Mouse (Mus musculus): ENCODE measurements at regions not wholly inside any gene's neighbourhood (a gene's known extent, or its start where the extent isn't known, plus 50 kb on each side); places are given as distances from the start of the nearest gene placed in this dataset.
"Not testable (repeated sequence)": the region's sequence is repeated elsewhere in the genome, so short reads cannot be mapped to it uniquely, and the experiment has no call there.

- H3K4me2 ChIP-seq: no peak overlapping the region
- H3K27ac ChIP-seq (replicated peaks): peak overlapping the region; percentile 49; the same call in 1 of the 2 replicates
These were observed 59.9 kb upstream of the Bend4 start for GRCm38 (mm10) chr5:67487965-67488409.

GRCm38 (mm10) chr5:67490709-67491108 is 62.6 kb upstream of the Bend4 start:
- not testable (repeated sequence) for H3K4me3 ChIP-seq; H3K27ac ChIP-seq (replicated peaks); H3K4me2 ChIP-seq; H3K9me3 ChIP-seq; H3K9ac ChIP-seq; H3K27me3 ChIP-seq; ATAC-seq (ENCODE audit: low read depth); H3K36me3 ChIP-seq
- H3K4me1 ChIP-seq (replicated peaks): peaks cover 14% of the 10 kb centered on the region

More at GRCm38 (mm10) chr5:67487965-67488409, 59.9 kb upstream of the Bend4 start:
- H3K9me3 ChIP-seq: no peaks in the 10 kb centered on the region
- H3K4me3 ChIP-seq: no peak overlapping the region
- H3K27me3 ChIP-seq: no peaks in the 10 kb centered on the region
- no peaks in the 10 kb centered on the region for H3K36me3 ChIP-seq
- H3K9ac ChIP-seq: peak overlapping the region; percentile 17; the same call in 1 of the 2 replicates
- ATAC-seq (ENCODE audit: low read depth): no peak
- peaks cover 13% of the 10 kb centered on the region for H3K4me1 ChIP-seq (replicated peaks)
- WGBS: 25% methylated on average over 11 of the region's 11 CpGs

GRCm38 (mm10) chr5:67492893-67493302 is 64.8 kb upstream of the Bend4 start:
- no peak overlapping the region for H3K9ac ChIP-seq
- H3K4me2 ChIP-seq: no peak overlapping the region
- H3K4me1 ChIP-seq (replicated peaks): peaks cover 10% of the 10 kb centered on the region
- no peaks in the 10 kb centered on the region for H3K36me3 ChIP-seq
- ATAC-seq (ENCODE audit: low read depth): peak; percentile 36; the same call in 1 of the 2 replicates
- H3K27ac ChIP-seq (replicated peaks): no peak overlapping the region
- no peak overlapping the region for H3K4me3 ChIP-seq
- H3K27me3 ChIP-seq: no peaks in the 10 kb centered on the region
- WGBS: 24% methylated on average over 9 of the region's 9 CpGs
- H3K9me3 ChIP-seq: no peaks in the 10 kb centered on the region

GRCm38 (mm10) chr5:67496710-67497109 is 68.6 kb upstream of the Bend4 start:
- Histone ChIP-seq H3K9me3 (no peaks in the 10 kb centered on the region), H3K4me3 (no peak overlapping the region), H3K27me3 (no peaks in the 10 kb centered on the region), H3K9ac (no peak overlapping the region), H3K4me1 (replicated peaks) (peaks cover 5% of the 10 kb centered on the region), H3K36me3 (no peaks in the 10 kb centered on the region), H3K4me2 (no peak overlapping the region), H3K27ac (replicated peaks) (no peak overlapping the region)
- ATAC-seq (ENCODE audit: low read depth): no peak
- WGBS: 82% methylated on average over 7 of the region's 7 CpGs

- Histone ChIP-seq H3K27me3 (no peaks in the 10 kb centered on the region), H3K4me3 (no peak overlapping the region), H3K4me1 (replicated peaks) (no peaks in the 10 kb centered on the region), H3K9ac (no peak overlapping the region), H3K36me3 (no peaks in the 10 kb centered on the region), H3K4me2 (no peak overlapping the region), H3K27ac (replicated peaks) (no peak overlapping the region), H3K9me3 (no peaks in the 10 kb centered on the region)
- 90% methylated on average over 5 of the region's 5 CpGs for WGBS
- ATAC-seq (ENCODE audit: low read depth): no peak
These were observed 87.4 kb upstream of the Shisa3 start for GRCm38 (mm10) chr5:67520251-67520650.

GRCm38 (mm10) chr5:67521423-67521912 is 86.2 kb upstream of the Shisa3 start:
- no peaks in the 10 kb centered on the region for H3K4me1 ChIP-seq (replicated peaks)
- no peaks in the 10 kb centered on the region for H3K36me3 ChIP-seq
- H3K4me2 ChIP-seq: no peak overlapping the region
- no peak overlapping the region for H3K4me3 ChIP-seq
- 80% methylated on average over 3 of the region's 3 CpGs for WGBS
- no peaks in the 10 kb centered on the region for H3K9me3 ChIP-seq
- H3K27ac ChIP-seq (replicated peaks): no peak overlapping the region
- no peak for ATAC-seq (ENCODE audit: low read depth)
- no peaks in the 10 kb centered on the region for H3K27me3 ChIP-seq
- H3K9ac ChIP-seq: no peak overlapping the region

GRCm38 (mm10) chr5:67530149-67530548 is 77.5 kb upstream of the Shisa3 start:
- Histone ChIP-seq H3K4me3 (no peak overlapping the region), H3K4me1 (replicated peaks) (peaks cover 7% of the 10 kb centered on the region), H3K9ac (no peak overlapping the region), H3K9me3 (no peaks in the 10 kb centered on the region), H3K27me3 (peaks cover 8% of the 10 kb centered on the region; the same call in 1 of the 2 replicates), H3K36me3 (no peaks in the 10 kb centered on the region), H3K27ac (replicated peaks) (no peak overlapping the region), H3K4me2 (no peak overlapping the region)
- 55% methylated on average over 5 of the region's 5 CpGs for WGBS
- no peak for ATAC-seq (ENCODE audit: low read depth)

GRCm38 (mm10) chr5:67530957-67531356 is 76.7 kb upstream of the Shisa3 start:
- 42% methylated on average over 8 of the region's 8 CpGs for WGBS
- H3K36me3 ChIP-seq: no peaks in the 10 kb centered on the region
- H3K4me2 ChIP-seq: no peak overlapping the region
- no peak overlapping the region for H3K9ac ChIP-seq
- no peaks in the 10 kb centered on the region for H3K9me3 ChIP-seq
- no peak overlapping the region for H3K4me3 ChIP-seq
- no peak for ATAC-seq (ENCODE audit: low read depth)
- H3K27me3 ChIP-seq: peaks cover 10% of the 10 kb centered on the region; the same call in 1 of the 2 replicates
- H3K27ac ChIP-seq (replicated peaks): no peak overlapping the region
- H3K4me1 ChIP-seq (replicated peaks): peaks cover 7% of the 10 kb centered on the region

GRCm38 (mm10) chr5:67532351-67532750 is 75.3 kb upstream of the Shisa3 start:
- H3K4me2 ChIP-seq: peak overlapping the region; percentile 43
- H3K36me3 ChIP-seq: no peaks in the 10 kb centered on the region
- peak; percentile 78 for ATAC-seq (ENCODE audit: low read depth)
- peak overlapping the region; percentile 42; the same call in 1 of the 2 replicates for H3K9ac ChIP-seq
- peaks cover 10% of the 10 kb centered on the region; the same call in 1 of the 2 replicates for H3K27me3 ChIP-seq
- H3K27ac ChIP-seq (replicated peaks): no peak overlapping the region
- WGBS: 4% methylated on average over 12 of the region's 12 CpGs
- H3K9me3 ChIP-seq: no peaks in the 10 kb centered on the region
- peak overlapping the region; percentile 6; the same call in 1 of the 2 replicates for H3K4me3 ChIP-seq
- peaks cover 7% of the 10 kb centered on the region for H3K4me1 ChIP-seq (replicated peaks)

- peak; percentile 15; the same call in 1 of the 2 replicates for ATAC-seq (ENCODE audit: low read depth)
- Histone ChIP-seq H3K9me3 (no peaks in the 10 kb centered on the region), H3K4me2 (peak overlapping the region; percentile 43), H3K36me3 (no peaks in the 10 kb centered on the region), H3K4me3 (peak overlapping the region; percentile 6; the same call in 1 of the 2 replicates), H3K9ac (peak overlapping the region; percentile 42; the same call in 1 of the 2 replicates), H3K4me1 (replicated peaks) (peaks cover 7% of the 10 kb centered on the region), H3K27ac (replicated peaks) (no peak overlapping the region), H3K27me3 (peaks cover 10% of the 10 kb centered on the region; the same call in 1 of the 2 replicates)
- WGBS: 33% methylated on average over 15 of the region's 15 CpGs
These were observed 74.9 kb upstream of the Shisa3 start for GRCm38 (mm10) chr5:67532756-67533255.

GRCm38 (mm10) chr5:67534056-67534455 is 73.6 kb upstream of the Shisa3 start:
- Histone ChIP-seq H3K4me3 (no peak overlapping the region), H3K4me1 (replicated peaks) (peaks cover 7% of the 10 kb centered on the region), H3K9ac (no peak overlapping the region), H3K9me3 (no peaks in the 10 kb centered on the region), H3K36me3 (no peaks in the 10 kb centered on the region), H3K27me3 (peaks cover 10% of the 10 kb centered on the region; the same call in 1 of the 2 replicates), H3K27ac (replicated peaks) (no peak overlapping the region), H3K4me2 (no peak overlapping the region)
- ATAC-seq (ENCODE audit: low read depth): no peak
- 79% methylated on average over 7 of the region's 7 CpGs for WGBS

GRCm38 (mm10) chr5:67537990-67538389 is 69.7 kb upstream of the Shisa3 start:
- H3K27me3 ChIP-seq: peaks cover 10% of the 10 kb centered on the region; the same call in 1 of the 2 replicates
- H3K4me1 ChIP-seq (replicated peaks): peaks cover 1% of the 10 kb centered on the region; the same call in 1 of the 2 replicates
- ATAC-seq (ENCODE audit: low read depth): no peak
- no peaks in the 10 kb centered on the region for H3K36me3 ChIP-seq
- no peaks in the 10 kb centered on the region for H3K9me3 ChIP-seq
- H3K4me3 ChIP-seq: no peak overlapping the region
- H3K27ac ChIP-seq (replicated peaks): no peak overlapping the region
- no peak overlapping the region for H3K9ac ChIP-seq
- 87% methylated on average over 5 of the region's 5 CpGs for WGBS
- no peak overlapping the region for H3K4me2 ChIP-seq
